Mouse (Mus musculus): ENCODE data around the gene Grb10.

- no peak for TF ChIP-seq CTCF (IDR thresholded peaks at IDR 0.05; ENCODE audit: extremely low read depth, insufficient read depth, insufficient read length, insufficient replicate concordance)
- no peak for TF ChIP-seq POLR2A (IDR thresholded peaks at IDR 0.05; ENCODE audit: low read depth, low read length)
Observed at GRCm38 (mm10) chr11:11968830-11969229, 69.7 kb downstream of the Grb10 start.
